Comparison of ENCODE assay signal across 8 mouse cellular contexts in the genomic region with DNA sequence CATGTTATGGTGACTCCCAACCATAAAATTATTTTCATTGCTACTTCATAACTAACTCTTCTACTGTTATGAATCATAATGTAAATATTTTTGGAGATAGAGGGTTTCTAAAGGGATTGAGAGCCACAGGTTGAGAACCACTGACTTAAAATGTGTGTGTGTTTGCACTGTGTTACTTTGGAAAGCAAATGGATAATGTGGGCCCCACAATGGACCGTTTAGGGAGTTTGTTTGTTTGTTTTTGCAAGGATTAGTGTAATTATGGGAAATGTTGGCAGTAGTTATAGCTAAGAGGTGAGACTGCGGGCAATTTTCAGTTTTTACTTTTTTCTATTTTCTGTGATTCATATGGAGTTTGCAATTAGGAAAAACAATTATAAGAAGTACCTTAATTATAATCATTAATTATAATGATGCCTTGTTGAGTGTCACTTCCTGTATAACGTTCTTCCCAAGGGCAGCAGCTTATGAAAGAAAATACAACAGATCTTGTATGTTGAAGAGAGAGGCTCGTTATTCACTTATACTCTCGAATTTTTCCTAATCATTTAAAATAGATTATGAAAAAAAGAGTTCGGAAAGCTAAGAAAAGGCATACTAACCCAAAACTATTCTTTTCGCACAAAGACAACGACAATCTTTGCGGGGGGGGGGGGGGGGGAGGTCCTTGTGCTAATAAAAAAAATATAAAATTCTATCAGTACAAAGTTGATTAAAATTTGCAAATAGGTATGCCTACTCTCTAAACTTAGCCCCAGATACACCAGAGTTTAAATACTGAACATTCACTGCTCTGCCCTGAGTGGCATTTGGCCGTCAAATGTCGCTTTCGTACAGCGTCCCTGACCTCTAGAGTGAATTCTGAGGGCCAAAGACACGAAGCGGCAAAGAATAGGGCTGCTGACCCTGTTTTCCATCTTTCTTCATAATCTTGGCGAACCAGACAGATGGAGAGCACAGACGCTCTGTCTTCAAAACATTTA. TPM values are rescaled to one million over a fixed set of nuclear protein-coding genes. Genes with fewer than 3 reads are reported as not detected.
A peak's percentile ranks its signal among the peaks of the same experiment; 100 is the strongest.
DNase-seq lines count a peak whose midpoint lies in the region; ATAC-seq lines count a peak whose summit lies in the region.

No protein-coding gene starts in this region.

- 3% methylated on average over 17 of the region's 17 CpGs for WGBS in forebrain, embryonic 12.5 days
- WGBS in limb, embryonic 13.5 days = 4% methylated on average over 17 of the region's 17 CpGs
- 7% methylated on average over 17 of the region's 17 CpGs for WGBS in neural tube, embryonic 14.5 days

- 0 out of 2 replicates have a peak, but pooled peaks cover 6% of the 10 kb centered on the region for H3K9me3 ChIP-seq in forebrain, embryonic 12.5 days
- H3K9me3 ChIP-seq in limb, embryonic 13.5 days = 0 out of 2 replicates have a peak, but pooled peaks cover 3% of the 10 kb centered on the region
- H3K9me3 ChIP-seq in neural tube, embryonic 14.5 days (ENCODE audit: control insufficient read depth, low read length) = no peaks in the 10 kb centered on the region; the same call in 1 of the 2 replicates

- peaks cover 11% of the 10 kb centered on the region for H3K36me3 ChIP-seq in forebrain, embryonic 12.5 days (replicated peaks)
- H3K36me3 ChIP-seq in limb, embryonic 13.5 days = peaks cover 15% of the 10 kb centered on the region
- no peaks in the 10 kb centered on the region for H3K36me3 ChIP-seq in neural tube, embryonic 14.5 days (ENCODE audit: control insufficient read depth, insufficient read depth, low read length)

- peak overlapping the region; percentile 54 for H3K9ac ChIP-seq in forebrain, embryonic 12.5 days
- peak overlapping the region; percentile 65 for H3K9ac ChIP-seq in limb, embryonic 13.5 days
- H3K9ac ChIP-seq in neural tube, embryonic 14.5 days (replicated peaks; ENCODE audit: low read depth, low read length) = peak overlapping the region; percentile 45; the same call in 1 of the 2 replicates

- peak; percentile 15 for DNase-seq in layer of hippocampus, adult 11-12 months (ENCODE audit: low spot score)
- DNase-seq in layer of hippocampus, adult 18-20 months (ENCODE audit: low spot score in 2 of 2) = no peak
- DNase-seq in adipocyte (ENCODE audit: low spot score) = peak; percentile 26
- no peak for DNase-seq in cerebellum, adult 11-12 months
- no peak for DNase-seq in left cerebral cortex, adult 9 months (ENCODE audit: low spot score in 2 of 2)

- no peak overlapping the region for H3K27ac ChIP-seq in forebrain, embryonic 12.5 days
- H3K27ac ChIP-seq in limb, embryonic 13.5 days = peak overlapping the region; percentile 83
- no peak overlapping the region for H3K27ac ChIP-seq in neural tube, embryonic 14.5 days (ENCODE audit: low read depth, low read length)

- peak; percentile 61 for ATAC-seq in forebrain, embryonic 12.5 days (ENCODE audit: low FRiP score)
- peak; percentile 57; the same call in 1 of the 2 replicates for ATAC-seq in limb, embryonic 13.5 days (ENCODE audit: low FRiP score, low read depth)
- peak; percentile 68 for ATAC-seq in neural tube, embryonic 14.5 days (ENCODE audit: low read depth)

- H3K4me1 ChIP-seq in forebrain, embryonic 12.5 days = no peaks in the 10 kb centered on the region
- no peaks in the 10 kb centered on the region for H3K4me1 ChIP-seq in limb, embryonic 13.5 days
- H3K4me1 ChIP-seq in neural tube, embryonic 14.5 days (ENCODE audit: control insufficient read depth, insufficient read depth, low read length) = 0 out of 2 replicates have a peak, but pooled peaks cover 2% of the 10 kb centered on the region

- no peaks in the 10 kb centered on the region for H3K27me3 ChIP-seq in forebrain, embryonic 12.5 days
- no peaks in the 10 kb centered on the region for H3K27me3 ChIP-seq in limb, embryonic 13.5 days
- no peaks in the 10 kb centered on the region for H3K27me3 ChIP-seq in neural tube, embryonic 14.5 days (ENCODE audit: control insufficient read depth, insufficient read depth, low read length)

- H3K4me3 ChIP-seq in forebrain, embryonic 12.5 days (replicated peaks) = peak overlapping the region; percentile 66
- peak overlapping the region; percentile 66 for H3K4me3 ChIP-seq in limb, embryonic 13.5 days
- peak overlapping the region; percentile 64 for H3K4me3 ChIP-seq in neural tube, embryonic 14.5 days (ENCODE audit: low read depth, low read length)

- H3K4me2 ChIP-seq in forebrain, embryonic 12.5 days = peak overlapping the region; percentile 57
- H3K4me2 ChIP-seq in limb, embryonic 13.5 days (replicated peaks) = peak overlapping the region; percentile 60
- peak overlapping the region; percentile 59 for H3K4me2 ChIP-seq in neural tube, embryonic 14.5 days (ENCODE audit: low read depth, low read length)

RNA-seq across cellular contexts. Expression of gene Trim27, which starts 20.1 kb away (rescaled TPM):
- 10 to 100 TPM; 42.0 to 45.1 TPM for total RNA-seq in layer of hippocampus, adult 18-20 months (2021)
- 132 and 153 TPM in 2 replicates for polyA plus RNA-seq in forebrain, embryonic 12.5 days (2016; fragmentation: Nextera tagmentation; extraction: Ambion mirVana)
- polyA plus RNA-seq in limb, embryonic 13.5 days (2015; fragmentation: Nextera tagmentation; extraction: Ambion mirVana) = 139 and 140 TPM in 2 replicates
- 68.2 and 87.9 TPM in 2 replicates for polyA plus RNA-seq in neural tube, embryonic 14.5 days (2014; fragmentation: Nextera tagmentation; extraction: Ambion mirVana)

RNA-seq across cellular contexts. Expression of gene Olfr1368, which starts 53.7 kb away (rescaled TPM):
- total RNA-seq in layer of hippocampus, adult 18-20 months (2021) = not detected
- not detected in 2 replicates for polyA plus RNA-seq in forebrain, embryonic 12.5 days (2016; fragmentation: Nextera tagmentation; extraction: Ambion mirVana)
- not detected in 2 replicates for polyA plus RNA-seq in limb, embryonic 13.5 days (2015; fragmentation: Nextera tagmentation; extraction: Ambion mirVana)
- not detected in 2 replicates for polyA plus RNA-seq in neural tube, embryonic 14.5 days (2014; fragmentation: Nextera tagmentation; extraction: Ambion mirVana)

Comparison
In these comparisons a context has a peak if more than half of its experiments do, and no peak if none do; other contexts are left out.
1. DNase-seq: peak in layer of hippocampus, adult 11-12 months (single experiment) and adipocyte (single experiment); none in layer of hippocampus, adult 18-20 months (0 of 2), cerebellum, adult 11-12 months (single experiment) and left cerebral cortex, adult 9 months (0 of 2).
2. Peak in every context shown above with its lines, with median percentiles within 50 percentile points of each other: ATAC-seq, H3K4me2 ChIP-seq, H3K4me3 ChIP-seq and H3K9ac ChIP-seq.